Mouse (Mus musculus) liver, embryonic 14 days (tissue): ENCODE results near the gene Gm15085. TPM values are rescaled to one million over a fixed set of nuclear protein-coding genes. Genes with fewer than 3 reads are reported as not detected.

ENCODE experiments used
- polyA plus RNA-seq: library from polyadenylated mRNA; depleted of rRNA; stranded (reverse); fragments of >200 nt; gene quantifications from 2 replicates; pipeline ENCODE4 v1.2.3, GENCODE M21; 2012; rRNA removed

Gm15085 gene
- not detected in 2 replicates for polyA plus RNA-seq

DNA sequence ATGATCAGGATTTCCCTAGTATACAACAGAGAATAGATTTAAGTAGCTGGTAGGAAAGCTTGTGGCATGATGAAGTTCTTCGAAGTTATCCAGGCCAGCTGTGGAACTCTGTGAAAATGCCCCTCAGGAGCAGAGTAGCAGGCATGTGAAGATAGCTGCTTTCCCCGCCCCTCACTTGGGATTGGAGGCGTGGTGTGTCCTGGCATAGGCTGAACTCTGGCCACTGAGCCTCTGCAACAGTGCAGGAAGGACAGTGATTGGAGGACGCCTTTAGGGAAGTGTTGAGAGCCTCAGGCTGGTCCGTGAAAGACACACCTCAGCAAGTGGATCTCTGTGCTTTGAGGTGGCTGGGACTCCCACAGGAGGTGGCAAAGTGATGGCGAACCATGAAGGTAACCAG, at the start of gene Gm15085:
Gm15085 (plus strand) TSS at position 301 of the 400 bp plus-strand sequence.

Other genes with a start within 250 kb of the Gm15085 start
- gene Gm15093, start 175.2 kb upstream of the Gm15085 start, polyA plus RNA-seq = not detected in 2 replicates
- gene Gm10439, start 147.0 kb downstream of the Gm15085 start, polyA plus RNA-seq = not detected in 2 replicates